Mouse (Mus musculus) embryo, embryonic 9.5 days (tissue): ENCODE measurements around the gene Tln1.

Experiments
- DNase-seq: peaks from one replicate; pipeline ENCODE4 v3.0.0-alpha.2; 2017; ENCODE audit errors: extremely low spot score

The Tln1 gene

GRCm38 (mm10) chr4:43547160-43547559 is 15.3 kb downstream of the Tln1 start:
- no peak for DNase-seq

GRCm38 (mm10) chr4:43546375-43547047 is 16.0 kb downstream of the Tln1 start:
- no peak for DNase-seq

GRCm38 (mm10) chr4:43542044-43542443 is 20.4 kb downstream of the Tln1 start:
- DNase-seq, result no peak

GRCm38 (mm10) chr4:43536031-43536430 is 26.5 kb downstream of the Tln1 start:
- no peak for DNase-seq

- DNase-seq, result no peak
These were observed 26.9 kb downstream of the Tln1 start for GRCm38 (mm10) chr4:43535628-43536027.

GRCm38 (mm10) chr4:43533270-43533669 is 29.2 kb downstream of the Tln1 start:
- no peak for DNase-seq

GRCm38 (mm10) chr4:43530581-43530980 is 31.9 kb downstream of the Tln1 start:
- peak; percentile 68 for DNase-seq

- DNase-seq, result no peak
These were observed 32.4 kb downstream of the Tln1 start for GRCm38 (mm10) chr4:43530081-43530501.

- no peak for DNase-seq
These were observed 34.0 kb downstream of the Tln1 start for GRCm38 (mm10) chr4:43528487-43528886.

- DNase-seq, result no peak
These were observed 34.6 kb downstream of the Tln1 start for GRCm38 (mm10) chr4:43527880-43528279.

- DNase-seq, result peak; percentile 91
These were observed 42.5 kb downstream of the Tln1 start for GRCm38 (mm10) chr4:43519956-43520355.

- DNase-seq, result peak; percentile 58
These were observed 42.9 kb downstream of the Tln1 start for GRCm38 (mm10) chr4:43519551-43519950.

GRCm38 (mm10) chr4:43515764-43516708 is 46.5 kb downstream of the Tln1 start:
- no peak for DNase-seq

GRCm38 (mm10) chr4:43513791-43514190 is 48.7 kb downstream of the Tln1 start:
- DNase-seq, result no peak

GRCm38 (mm10) chr4:43513300-43513699 is 49.2 kb downstream of the Tln1 start:
- DNase-seq, result no peak

GRCm38 (mm10) chr4:43512653-43513052 is 49.8 kb downstream of the Tln1 start:
- no peak for DNase-seq

- DNase-seq, result no peak
These were observed 50.6 kb downstream of the Tln1 start for GRCm38 (mm10) chr4:43511675-43512454.

GRCm38 (mm10) chr4:43509109-43509508 is 53.4 kb downstream of the Tln1 start:
- DNase-seq, result no peak

- DNase-seq, result peak; percentile 59
These were observed 53.9 kb downstream of the Tln1 start for GRCm38 (mm10) chr4:43508666-43508997.

- DNase-seq, result no peak
These were observed 54.4 kb downstream of the Tln1 start for GRCm38 (mm10) chr4:43507938-43508665.

- DNase-seq, result no peak
These were observed 55.8 kb downstream of the Tln1 start, which contains the start of gene Car9 for GRCm38 (mm10) chr4:43506536-43507185. Gene Car9 (plus strand): TSS chr4:43506966.
